Mouse (Mus musculus) MEL (cell line): Measurements from ENCODE around the gene Hccs. TPM values are rescaled to one million over a fixed set of nuclear protein-coding genes. Genes with fewer than 3 reads are reported as not detected.

ENCODE experiments used
- DNase-seq: peaks from one replicate; pipeline ENCODE4 v3.0.0; 2011; ENCODE audit warnings: low read depth, low spot score
- H3K27ac ChIP-seq: 2 replicates; pipeline ENCODE4 v1.5.1; 2012; ENCODE audit warnings: low read depth, mild to moderate bottlenecking, control low read depth, low read length, moderate library complexity; ENCODE audit not compliant: control insufficient read depth
- H3K27me3 ChIP-seq, 2 experiments: fragments of 150-350 bp in 1 of 2; sonication (generic) in 1 of 2; 2 replicates each; pipeline ENCODE4 v1.6.1; 2012; ENCODE audit warnings: low read length in 2 of 2, mild to moderate bottlenecking in 2 of 2, improper control_type of control experiment in 1 of 2, moderate library complexity in 1 of 2; ENCODE audit not compliant: insufficient read depth in 2 of 2, control insufficient read depth in 1 of 2
- H3K36me3 ChIP-seq, 2 experiments: 2 replicates each; pipeline ENCODE4 v1.6.1; 2012 to 2014; ENCODE audit warnings: low read length in 2 of 2, improper control_type of control experiment in 1 of 2, inconsistent platforms in 1 of 2, mild to moderate bottlenecking in 1 of 2; ENCODE audit not compliant: insufficient read depth in 2 of 2, control insufficient read depth in 1 of 2
- H3K4me1 ChIP-seq, 2 experiments: fragments of 150-350 bp in 1 of 2; sonication (generic) in 1 of 2; 2 replicates each; pipeline ENCODE4 v1.6.1; 2012; ENCODE audit warnings: low read length in 2 of 2, improper control_type of control experiment in 1 of 2, mild to moderate bottlenecking in 1 of 2; ENCODE audit not compliant: insufficient read depth in 2 of 2, control insufficient read depth in 1 of 2
- H3K4me3 ChIP-seq, 2 experiments: fragments of 150-350 bp in 1 of 2; sonication (generic) in 1 of 2; 2 replicates each; pipeline ENCODE4 v1.5.1; 2012; ENCODE audit warnings: low read depth in 2 of 2, low read length in 2 of 2, mild to moderate bottlenecking in 2 of 2, moderate library complexity in 2 of 2, control low read depth in 1 of 2, improper control_type of control experiment in 1 of 2; ENCODE audit not compliant: control insufficient read depth in 1 of 2, insufficient read depth in 1 of 2
- H3K79me2 ChIP-seq: 2 replicates; pipeline ENCODE4 v1.6.1; 2012; ENCODE audit warnings: mild to moderate bottlenecking, low read length, moderate library complexity; ENCODE audit not compliant: control insufficient read depth, poor library complexity, insufficient read depth
- H3K9ac ChIP-seq: 2 replicates; pipeline ENCODE4 v1.6.1; 2012; ENCODE audit warnings: low read depth, mild to moderate bottlenecking, control low read depth, low read length, moderate library complexity; ENCODE audit not compliant: control insufficient read depth, poor library complexity, severe bottlenecking
- H3K9me3 ChIP-seq: fragments of 150-350 bp; sonication (generic); replicated peaks from 2 replicates; pipeline ENCODE4 v1.6.1; 2012; ENCODE audit warnings: mild to moderate bottlenecking, low read length, improper control_type of control experiment, moderate library complexity; ENCODE audit not compliant: insufficient read depth
- BHLHE40 ChIP-seq: IDR thresholded peaks from 2 replicates; pipeline ENCODE4 v1.6.1; 2012; ENCODE audit warnings: low read depth, mild to moderate bottlenecking, inconsistent platforms, low read length, improper control_type of control experiment, borderline replicate concordance
- CTCF ChIP-seq, 3 experiments: IDR thresholded peaks in 2 of 3; conservative IDR thresholded peaks in 1 of 3; 2 replicates each; pipeline ENCODE4 v1.5.1; 2011 to 2012; ENCODE audit warnings: low read length in 3 of 3, low read depth in 2 of 3, mild to moderate bottlenecking in 2 of 3, improper control_type of control experiment in 1 of 3, inconsistent platforms in 1 of 3, mixed read lengths in 1 of 3, moderate library complexity in 1 of 3; ENCODE audit not compliant: control insufficient read depth in 1 of 3, insufficient read depth in 1 of 3, poor library complexity in 1 of 3, severe bottlenecking in 1 of 3
- E2F4 ChIP-seq: IDR thresholded peaks from 2 replicates; pipeline ENCODE4 v1.6.1; 2011; ENCODE audit warnings: low read depth, low read length, improper control_type of control experiment, borderline replicate concordance
- ELF1 ChIP-seq: IDR thresholded peaks from 2 replicates; pipeline ENCODE4 v1.6.1; 2014; ENCODE audit warnings: low read depth, mild to moderate bottlenecking, inconsistent platforms, low read length, improper control_type of control experiment, moderate library complexity
- ETS1 ChIP-seq: IDR thresholded peaks from 2 replicates; pipeline ENCODE4 v1.6.1; 2012; ENCODE audit warnings: low read depth, mild to moderate bottlenecking, inconsistent platforms, low read length, improper control_type of control experiment, moderate library complexity
- GATA1 ChIP-seq: IDR thresholded peaks from 2 replicates; pipeline ENCODE4 v1.6.1; 2011; ENCODE audit warnings: low read depth, low read length, improper control_type of control experiment
- JUND ChIP-seq: IDR thresholded peaks from 2 replicates; pipeline ENCODE4 v1.6.1; 2011; ENCODE audit warnings: low read depth, mild to moderate bottlenecking, improper control_type of control experiment, low read length
- KAT2A ChIP-seq: conservative IDR thresholded peaks from 2 replicates; pipeline ENCODE4 v1.6.1; 2012; ENCODE audit warnings: low read depth, low read length, improper control_type of control experiment, inconsistent platforms
- MAFK ChIP-seq: IDR thresholded peaks from 2 replicates; pipeline ENCODE4 v1.6.1; 2011; ENCODE audit warnings: low read depth, mild to moderate bottlenecking, low read length, improper control_type of control experiment, borderline replicate concordance
- MEF2A ChIP-seq: IDR thresholded peaks from 2 replicates; pipeline ENCODE4 v1.6.1; 2014; ENCODE audit warnings: low read depth, mild to moderate bottlenecking, inconsistent platforms, low read length, improper control_type of control experiment; ENCODE audit not compliant: poor library complexity, insufficient replicate concordance, severe bottlenecking; ENCODE audit errors: extremely low read depth
- MXI1 ChIP-seq: IDR thresholded peaks from 2 replicates; pipeline ENCODE4 v1.6.1; 2011; ENCODE audit warnings: mild to moderate bottlenecking, low read depth, low read length, improper control_type of control experiment
- MYB ChIP-seq: IDR thresholded peaks from 2 replicates; pipeline ENCODE4 v1.6.1; 2011; ENCODE audit warnings: mild to moderate bottlenecking, low read depth, low read length, improper control_type of control experiment
- POLR2AphosphoS2 ChIP-seq: IDR thresholded peaks from 2 replicates; pipeline ENCODE4 v1.6.1; 2011; ENCODE audit warnings: low read length, improper control_type of control experiment
- POLR2AphosphoS5 ChIP-seq: IDR thresholded peaks from 2 replicates; pipeline ENCODE4 v1.6.1; 2012; ENCODE audit warnings: low read depth, borderline replicate concordance, mild to moderate bottlenecking, inconsistent platforms, low read length, moderate library complexity, mixed read lengths
- RAD21 ChIP-seq: IDR thresholded peaks from 2 replicates; pipeline ENCODE4 v1.6.1; 2011; ENCODE audit warnings: mild to moderate bottlenecking, low read depth, low read length, improper control_type of control experiment
- RCOR1 ChIP-seq: IDR thresholded peaks from 2 replicates; pipeline ENCODE4 v1.6.1; 2012; ENCODE audit warnings: low read depth, mild to moderate bottlenecking, inconsistent platforms, low read length, improper control_type of control experiment
- SIN3A ChIP-seq: IDR thresholded peaks from 2 replicates; pipeline ENCODE4 v1.6.1; 2012; ENCODE audit warnings: low read length, improper control_type of control experiment, inconsistent platforms
- SMC3 ChIP-seq: IDR thresholded peaks from 2 replicates; pipeline ENCODE4 v1.6.1; 2011; ENCODE audit warnings: low read depth, low read length, improper control_type of control experiment
- TAL1 ChIP-seq: IDR thresholded peaks from 2 replicates; pipeline ENCODE4 v1.6.1; 2012; ENCODE audit warnings: mild to moderate bottlenecking, inconsistent platforms, low read length, moderate library complexity, mixed read lengths
- TCF12 ChIP-seq: IDR thresholded peaks from 2 replicates; pipeline ENCODE4 v1.6.1; 2014; ENCODE audit warnings: low read depth, mild to moderate bottlenecking, inconsistent platforms, low read length, improper control_type of control experiment, moderate library complexity
- UBTF ChIP-seq: IDR thresholded peaks from 2 replicates; pipeline ENCODE4 v1.6.1; 2012; ENCODE audit warnings: low read depth, mild to moderate bottlenecking, inconsistent platforms, low read length, improper control_type of control experiment, moderate library complexity, borderline replicate concordance; ENCODE audit not compliant: insufficient read depth
- USF1 ChIP-seq: IDR thresholded peaks from 2 replicates; pipeline ENCODE4 v1.6.1; 2014; ENCODE audit warnings: low read depth, mild to moderate bottlenecking, inconsistent platforms, low read length, improper control_type of control experiment, moderate library complexity
- ZC3H11A ChIP-seq: IDR thresholded peaks from 2 replicates; pipeline ENCODE4 v1.6.1; 2012; ENCODE audit warnings: low read depth, mild to moderate bottlenecking, inconsistent platforms, low read length, improper control_type of control experiment
- polyA plus RNA-seq, 2 experiments: library from polyadenylated mRNA; stranded (reverse) in 1 of 2; unstranded in 1 of 2; fragments of >175 nt in 1 of 2; fragments of >200 nt in 1 of 2; gene quantifications; 2 replicates each; pipeline versions ENCODE4 v1.2.1 to v1.2.4; 2012; ENCODE audit warnings: low replicate concordance in 2 of 2, low read depth in 1 of 2; ENCODE audit not compliant: insufficient read length in 2 of 2, insufficient read depth in 1 of 2, missing spikeins in 1 of 2
- total RNA-seq: library from RNA; depleted of rRNA; stranded (reverse); fragments of 300-350 nt; gene quantifications from 2 replicates; pipeline ENCODE4 v1.2.3, GENCODE M21; 2012

Hccs gene
- total and polyA plus RNA-seq, 3 experiments, result 67.0 to 70.5 TPM; not detected in 1

GRCm38 (mm10) chrX:169357146-169357772 lies 37.1 kb upstream of the Hccs start:
- Histone ChIP-seq H3K4me3 (no peak overlapping the region), H3K79me2 (no peaks in the 10 kb centered on the region), H3K36me3 (no peaks in the 10 kb centered on the region), H3K9ac (no peak overlapping the region), H3K27me3 (no peaks in the 10 kb centered on the region), H3K9me3 (no peaks in the 10 kb centered on the region), H3K27ac (no peak overlapping the region), H3K4me1 (no peaks in the 10 kb centered on the region)
- TF ChIP-seq MEF2A (no peak), ZC3H11A (no peak), BHLHE40 (no peak), SMC3 (no peak), TCF12 (no peak), USF1 (no peak), E2F4 (no peak), CTCF (IDR thresholded peaks at IDR 0.05 in 2 of 3, conservative IDR thresholded peaks at IDR 0.05 in 1 of 3; ENCODE audit: control insufficient read depth in 1 of 3, insufficient read depth in 1 of 3, low read depth in 2 of 3, low read length in 3 of 3, poor library complexity in 1 of 3, severe bottlenecking in 1 of 3) (no peak), ELF1 (no peak), TAL1 (no peak), SIN3A (no peak), ETS1 (no peak), RCOR1 (no peak), KAT2A (no peak), MYB (no peak)
- DNase-seq, result no peak

GRCm38 (mm10) chrX:169338213-169338612 lies 18.0 kb upstream of the Hccs start:
- TF ChIP-seq UBTF (no peak), MAFK (no peak), POLR2AphosphoS5 (no peak), JUND (no peak), POLR2AphosphoS2 (no peak), MXI1 (no peak), RAD21 (no peak), GATA1 (no peak), ZC3H11A (no peak)

More at GRCm38 (mm10) chrX:169338213-169338612, 18.0 kb upstream of the Hccs start:
- H3K79me2 ChIP-seq, result no peaks in the 10 kb centered on the region
- no peak overlapping the region for H3K27ac ChIP-seq
- no peaks in the 10 kb centered on the region for H3K27me3 ChIP-seq
- no peak overlapping the region for H3K9ac ChIP-seq
- H3K4me1 ChIP-seq, result peaks cover 0 to 3% of the 10 kb centered on the region in 2 experiments; a peak in 2 of 4 replicates
- peaks cover 0 to 8% of the 10 kb centered on the region in 2 experiments; a peak in 2 of 4 replicates for H3K36me3 ChIP-seq
- H3K4me3 ChIP-seq, result no peak overlapping the region
- no peak for DNase-seq
- H3K9me3 ChIP-seq, result no peaks in the 10 kb centered on the region
